Mouse (Mus musculus): Measurements from ENCODE around the gene Iqcd. TPM values are rescaled to one million over a fixed set of nuclear protein-coding genes. Genes with fewer than 3 reads are reported as not detected.

Gene Iqcd
- polyA plus RNA-seq, 2 experiments = 0.12 to 1.4 TPM

- Histone ChIP-seq H3K9ac (ENCODE audit: low read depth, low read length, severe bottlenecking) (no peak overlapping the region), H3K36me3 (ENCODE audit: control insufficient read depth, insufficient read depth, low read length) (no peaks in the 10 kb centered on the region), H3K4me2 (replicated peaks; ENCODE audit: low read depth, low read length, severe bottlenecking) (0 out of 2 replicates have a peak overlapping the region, but pooled peaks have one; percentile 19), H3K4me3 (replicated peaks; ENCODE audit: low read length) (no peak overlapping the region), H3K9me3 (ENCODE audit: control insufficient read depth, low read length) (no peaks in the 10 kb centered on the region), H3K27ac (replicated peaks; ENCODE audit: low read depth, low read length) (peak overlapping the region; percentile 77), H3K27me3 (ENCODE audit: control insufficient read depth, insufficient read depth, low read length) (no peaks in the 10 kb centered on the region), H3K4me1 (ENCODE audit: control insufficient read depth, insufficient read depth, low read length) (peaks cover 84% of the 10 kb centered on the region)
- ATAC-seq (ENCODE audit: low FRiP score, low read depth) (no peak), DNase-seq (ENCODE audit: low spot score) (no peak)
- 31% methylated on average over 4 of the region's 4 CpGs for WGBS
- no peak for TF ChIP-seq POLR2A (IDR thresholded peaks at IDR 0.05; ENCODE audit: borderline replicate concordance, extremely low read depth, insufficient read depth, insufficient read length)
Observed at GRCm38 (mm10) chr5:120563914-120564311, 24.9 kb upstream of the Iqcd start.

GRCm38 (mm10) chr5:120565171-120565905 lies 23.5 kb upstream of the Iqcd start:
- DNase-seq (ENCODE audit: low spot score) (no peak), ATAC-seq (ENCODE audit: low FRiP score, low read depth) (no peak)
- WGBS = 34% methylated on average over 14 of the region's 15 CpGs
- Histone ChIP-seq H3K4me2 (replicated peaks; ENCODE audit: low read depth, low read length, severe bottlenecking) (no peak overlapping the region), H3K27me3 (ENCODE audit: control insufficient read depth, insufficient read depth, low read length) (no peaks in the 10 kb centered on the region), H3K27ac (replicated peaks; ENCODE audit: low read depth, low read length) (peak overlapping the region; percentile 84; the same call in 1 of the 2 replicates), H3K4me3 (replicated peaks; ENCODE audit: low read length) (no peak overlapping the region), H3K9me3 (ENCODE audit: control insufficient read depth, low read length) (no peaks in the 10 kb centered on the region), H3K36me3 (ENCODE audit: control insufficient read depth, insufficient read depth, low read length) (no peaks in the 10 kb centered on the region), H3K4me1 (ENCODE audit: control insufficient read depth, insufficient read depth, low read length) (peaks cover 90% of the 10 kb centered on the region), H3K9ac (ENCODE audit: low read depth, low read length, severe bottlenecking) (no peak overlapping the region)
- TF ChIP-seq POLR2A (IDR thresholded peaks at IDR 0.05; ENCODE audit: borderline replicate concordance, extremely low read depth, insufficient read depth, insufficient read length) = no peak

GRCm38 (mm10) chr5:120566101-120566500 lies 22.7 kb upstream of the Iqcd start:
- H3K4me1 ChIP-seq (ENCODE audit: control insufficient read depth, insufficient read depth, low read length) = peaks cover 90% of the 10 kb centered on the region
- 50% methylated on average over 5 of the region's 5 CpGs for WGBS
- ATAC-seq (ENCODE audit: low FRiP score, low read depth) (no peak), DNase-seq (ENCODE audit: low spot score) (no peak)
- H3K4me2 ChIP-seq (replicated peaks; ENCODE audit: low read depth, low read length, severe bottlenecking) = no peak overlapping the region; the same call in 1 of the 2 replicates
- H3K4me3 ChIP-seq (replicated peaks; ENCODE audit: low read length) = no peak overlapping the region
- H3K9me3 ChIP-seq (ENCODE audit: control insufficient read depth, low read length) = no peaks in the 10 kb centered on the region
- no peaks in the 10 kb centered on the region for H3K36me3 ChIP-seq (ENCODE audit: control insufficient read depth, insufficient read depth, low read length)
- H3K27me3 ChIP-seq (ENCODE audit: control insufficient read depth, insufficient read depth, low read length) = no peaks in the 10 kb centered on the region
- H3K27ac ChIP-seq (replicated peaks; ENCODE audit: low read depth, low read length) = peak overlapping the region; percentile 84
- no peak overlapping the region for H3K9ac ChIP-seq (ENCODE audit: low read depth, low read length, severe bottlenecking)
- no peak for TF ChIP-seq POLR2A (IDR thresholded peaks at IDR 0.05; ENCODE audit: borderline replicate concordance, extremely low read depth, insufficient read depth, insufficient read length)

GRCm38 (mm10) chr5:120566681-120567252 lies 22.0 kb upstream of the Iqcd start:
- peaks cover 94% of the 10 kb centered on the region for H3K4me1 ChIP-seq (ENCODE audit: control insufficient read depth, insufficient read depth, low read length)
- no peaks in the 10 kb centered on the region for H3K27me3 ChIP-seq (ENCODE audit: control insufficient read depth, insufficient read depth, low read length)
- H3K9me3 ChIP-seq (ENCODE audit: control insufficient read depth, low read length) = no peaks in the 10 kb centered on the region
- peak overlapping the region; percentile 15; the same call in 1 of the 2 replicates for H3K4me2 ChIP-seq (replicated peaks; ENCODE audit: low read depth, low read length, severe bottlenecking)
- WGBS = 29% methylated on average over 7 of the region's 9 CpGs
- ATAC-seq (ENCODE audit: low FRiP score, low read depth) (no peak), DNase-seq (ENCODE audit: low spot score) (no peak)
- peak overlapping the region; percentile 84 for H3K27ac ChIP-seq (replicated peaks; ENCODE audit: low read depth, low read length)
- no peak for TF ChIP-seq POLR2A (IDR thresholded peaks at IDR 0.05; ENCODE audit: borderline replicate concordance, extremely low read depth, insufficient read depth, insufficient read length)
- no peak overlapping the region for H3K9ac ChIP-seq (ENCODE audit: low read depth, low read length, severe bottlenecking)
- H3K4me3 ChIP-seq (replicated peaks; ENCODE audit: low read length) = no peak overlapping the region
- H3K36me3 ChIP-seq (ENCODE audit: control insufficient read depth, insufficient read depth, low read length) = no peaks in the 10 kb centered on the region

GRCm38 (mm10) chr5:120567253-120567701 lies 21.5 kb upstream of the Iqcd start:
- no peak for TF ChIP-seq POLR2A (IDR thresholded peaks at IDR 0.05; ENCODE audit: borderline replicate concordance, extremely low read depth, insufficient read depth, insufficient read length)
- Histone ChIP-seq H3K27ac (replicated peaks; ENCODE audit: low read depth, low read length) (peak overlapping the region; percentile 84), H3K36me3 (ENCODE audit: control insufficient read depth, insufficient read depth, low read length) (no peaks in the 10 kb centered on the region), H3K4me3 (replicated peaks; ENCODE audit: low read length) (no peak overlapping the region), H3K4me2 (replicated peaks; ENCODE audit: low read depth, low read length, severe bottlenecking) (peak overlapping the region; percentile 8; the same call in 1 of the 2 replicates), H3K4me1 (ENCODE audit: control insufficient read depth, insufficient read depth, low read length) (peaks cover 94% of the 10 kb centered on the region), H3K27me3 (ENCODE audit: control insufficient read depth, insufficient read depth, low read length) (no peaks in the 10 kb centered on the region), H3K9me3 (ENCODE audit: control insufficient read depth, low read length) (no peaks in the 10 kb centered on the region), H3K9ac (ENCODE audit: low read depth, low read length, severe bottlenecking) (peak overlapping the region; percentile 28; the same call in 1 of the 2 replicates)
- DNase-seq (ENCODE audit: low spot score) (peak; percentile 83), ATAC-seq (ENCODE audit: low FRiP score, low read depth) (peak; percentile 67)
- WGBS = 9% methylated on average over 21 of the region's 21 CpGs

All from limb, embryonic 14.5 days (tissue).